Mouse (Mus musculus) G1E (cell line): ENCODE data around the gene Mical3. TPM values are rescaled to one million over a fixed set of nuclear protein-coding genes. Genes with fewer than 3 reads are reported as not detected.

Experiments used
- ATAC-seq: 2 replicates; pipeline ENCODE4 v1.8.0; 2016; ENCODE audit warnings: mild to moderate bottlenecking; ENCODE audit not compliant: insufficient number of reproducible peaks, poor library complexity, low FRiP score, severe bottlenecking; ENCODE audit errors: extremely low read depth
- DNase-seq: peaks from one replicate; pipeline ENCODE4 v3.0.0; 2012; ENCODE audit warnings: low spot score
- H3K27me3 ChIP-seq: 2 replicates; pipeline ENCODE4 v1.6.1; 2012; ENCODE audit warnings: mild to moderate bottlenecking, low read length, inconsistent platforms; ENCODE audit not compliant: insufficient read depth
- H3K36me3 ChIP-seq: replicated peaks from 2 replicates; pipeline ENCODE3; 2012; ENCODE audit warnings: mild to moderate bottlenecking, inconsistent platforms
- H3K4me1 ChIP-seq: 2 replicates; pipeline ENCODE4 v1.6.1; 2012; ENCODE audit warnings: low read depth, low read length, inconsistent platforms, mixed read lengths; ENCODE audit not compliant: insufficient read depth
- H3K4me3 ChIP-seq: 2 replicates; pipeline ENCODE4 v1.5.1; 2012; ENCODE audit warnings: low read depth, mild to moderate bottlenecking, inconsistent platforms, low read length, moderate library complexity, mixed read lengths
- H3K9me3 ChIP-seq: replicated peaks from 2 replicates; pipeline ENCODE4 v1.6.1; 2012; ENCODE audit warnings: inconsistent platforms
- CTCF ChIP-seq: IDR thresholded peaks from 2 replicates; pipeline ENCODE4 v1.5.1; 2012; ENCODE audit warnings: low read depth, low read length, inconsistent platforms, mixed read lengths
- GATA1 ChIP-seq: IDR thresholded peaks from 2 replicates; pipeline ENCODE4 v1.6.1; 2012; ENCODE audit warnings: borderline replicate concordance, low read length, inconsistent platforms, mixed read lengths
- GATA2 ChIP-seq: IDR thresholded peaks from 2 replicates; pipeline ENCODE4 v1.6.1; 2012; ENCODE audit warnings: low read depth, low read length, inconsistent platforms, borderline replicate concordance
- POLR2AphosphoS5 ChIP-seq: IDR thresholded peaks from 2 replicates; pipeline ENCODE4 v1.6.1; 2012; ENCODE audit warnings: low read depth, low read length, inconsistent platforms; ENCODE audit not compliant: insufficient replicate concordance
- TAL1 ChIP-seq: conservative IDR thresholded peaks from 2 replicates; pipeline ENCODE4 v1.6.1; 2012; ENCODE audit warnings: low read depth, low read length, inconsistent platforms, mixed read lengths
- polyA plus RNA-seq: library from polyadenylated mRNA; stranded (reverse); fragments of >175 nt; gene quantifications from 2 replicates; pipeline ENCODE4 v1.2.3, GENCODE M21; 2012
- total RNA-seq, 2 experiments: library from RNA; stranded (forward) in 1 of 2; stranded (reverse) in 1 of 2; fragments of 200-1000 nt in 1 of 2; fragments of >200 nt in 1 of 2; fragmentation: Nextera tagmentation in 1 of 2; gene quantifications; 2 replicates each; pipeline ENCODE4 v1.2.3; 2014 to 2017

The Mical3 gene
- total and polyA plus RNA-seq, 3 experiments: 20.9 to 109 (median 38.1) TPM

DNA sequence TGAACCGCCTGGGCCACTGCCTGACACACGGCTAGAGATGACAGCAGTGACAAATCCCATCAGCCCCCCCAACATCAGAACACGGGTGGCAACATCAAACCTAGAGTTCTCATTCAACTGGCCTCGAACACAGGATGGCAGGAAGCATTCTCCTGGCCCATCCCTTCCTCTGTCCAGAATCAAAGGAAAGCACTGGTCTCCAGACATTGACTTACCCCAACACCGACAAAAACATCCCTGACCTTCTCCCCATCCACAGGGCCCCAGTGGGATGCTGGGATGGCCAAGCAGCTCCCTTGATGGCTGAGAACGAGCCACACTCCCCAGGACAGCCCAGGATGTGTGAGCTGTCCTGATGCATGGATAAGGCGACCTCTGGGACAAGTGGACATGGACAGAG is 57.5 kb downstream of the Mical3 start:
- H3K4me1 ChIP-seq: peaks cover 78% of the 10 kb centered on the region
- TF ChIP-seq GATA2 (no peak), TAL1 (no peak), POLR2AphosphoS5 (no peak)

DNA sequence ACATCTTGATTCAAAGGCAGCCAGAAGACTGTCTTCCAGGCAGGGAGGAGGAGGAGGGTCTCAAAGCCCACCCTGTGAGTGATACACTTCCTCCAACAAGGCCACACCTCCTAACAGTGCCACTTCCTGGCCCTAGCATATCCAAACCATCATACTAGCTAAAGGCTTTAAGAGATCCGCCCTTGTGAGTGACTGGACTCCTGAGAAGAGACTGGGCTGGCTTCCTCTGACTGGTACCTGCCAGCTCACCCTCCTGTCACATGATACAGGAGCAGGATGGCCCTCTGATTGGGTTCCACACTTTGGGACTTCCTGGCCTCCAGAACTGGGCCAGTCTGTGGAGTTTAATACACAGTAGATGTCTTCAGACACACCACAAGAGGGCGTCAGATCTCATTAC is 58.2 kb downstream of the Mical3 start:
- ATAC-seq: no peak
- Histone ChIP-seq H3K36me3 (peaks cover 65% of the 10 kb centered on the region), H3K4me3 (no peak overlapping the region), H3K4me1 (peaks cover 77% of the 10 kb centered on the region), H3K27me3 (no peaks in the 10 kb centered on the region), H3K9me3 (no peaks in the 10 kb centered on the region)
- TF ChIP-seq TAL1 (no peak), GATA2 (no peak), POLR2AphosphoS5 (no peak), GATA1 (no peak), CTCF (no peak)
- no peak for DNase-seq

More for the DNA sequence above, 57.5 kb downstream of the Mical3 start:
- Histone ChIP-seq H3K4me3 (no peak overlapping the region), H3K9me3 (no peaks in the 10 kb centered on the region), H3K27me3 (no peaks in the 10 kb centered on the region), H3K36me3 (peaks cover 65% of the 10 kb centered on the region)
- DNase-seq (no peak), ATAC-seq (no peak)

DNA sequence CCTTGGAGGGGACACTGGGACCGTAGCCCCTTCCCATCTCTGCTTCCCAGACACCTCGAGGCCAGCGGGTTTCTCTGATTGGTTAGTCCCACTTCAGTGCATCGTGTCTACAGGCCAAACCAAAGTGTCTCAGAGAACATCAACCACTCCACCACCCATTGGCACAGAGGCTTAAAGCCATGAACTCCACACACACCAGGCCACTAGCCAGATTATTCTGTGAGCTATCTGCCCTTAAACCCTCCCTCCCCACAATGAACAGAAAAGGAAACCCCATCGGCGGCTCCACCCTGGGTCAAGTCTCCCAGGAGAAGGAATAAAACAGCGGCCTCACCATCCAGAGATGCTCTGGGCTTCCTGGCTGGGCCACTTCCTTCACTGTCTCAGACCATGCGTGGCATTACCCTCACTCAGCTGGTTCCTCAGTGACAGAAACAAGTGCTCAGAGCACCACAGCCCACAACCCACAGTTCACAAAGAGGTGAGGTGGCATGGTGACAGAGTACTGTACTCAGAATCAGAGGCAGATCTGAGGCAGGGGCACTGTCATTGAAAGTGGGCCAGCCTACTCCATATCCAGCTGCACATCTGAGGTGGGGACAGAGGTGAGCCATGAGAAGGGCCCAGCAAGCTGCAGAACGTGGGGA is 60.1 kb downstream of the Mical3 start:
- Histone ChIP-seq H3K36me3 (peaks cover 79% of the 10 kb centered on the region), H3K27me3 (no peaks in the 10 kb centered on the region), H3K4me1 (peaks cover 77% of the 10 kb centered on the region), H3K9me3 (no peaks in the 10 kb centered on the region), H3K4me3 (no peak overlapping the region)
- ATAC-seq: no peak
- DNase-seq: no peak
- TF ChIP-seq GATA2: no peak
- TF ChIP-seq TAL1: no peak

GRCm38 (mm10) chr6:121069156-121069555 is 61.6 kb downstream of the Mical3 start:
- DNase-seq (no peak), ATAC-seq (no peak)
- H3K36me3 ChIP-seq: peaks cover 87% of the 10 kb centered on the region
- TF ChIP-seq GATA2: no peak
- TF ChIP-seq GATA1: no peak
- TF ChIP-seq CTCF: no peak
- no peak for TF ChIP-seq POLR2AphosphoS5
- no peak overlapping the region for H3K4me3 ChIP-seq
- H3K4me1 ChIP-seq: peaks cover 81% of the 10 kb centered on the region
- H3K27me3 ChIP-seq: no peaks in the 10 kb centered on the region
- no peaks in the 10 kb centered on the region for H3K9me3 ChIP-seq

DNA sequence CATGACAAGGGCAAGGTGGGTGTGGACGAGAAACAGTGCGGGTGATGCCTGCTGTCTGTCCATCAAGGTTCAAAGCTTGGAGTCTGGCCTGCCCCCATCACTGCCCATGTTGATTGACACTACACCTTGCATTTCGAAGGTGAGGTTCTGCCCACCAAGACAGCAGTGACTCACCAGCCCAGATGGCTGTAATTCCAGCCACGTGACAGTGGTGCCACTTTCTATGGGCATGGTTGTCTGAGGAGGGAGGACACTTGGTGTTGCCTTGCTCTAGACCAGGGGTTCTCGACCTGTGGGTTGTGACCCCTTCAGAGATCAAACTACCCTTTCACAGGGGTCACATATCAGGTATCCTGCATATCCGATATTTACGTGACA is 62.7 kb downstream of the Mical3 start:
- Histone ChIP-seq H3K36me3 (peaks cover 87% of the 10 kb centered on the region), H3K4me3 (no peak overlapping the region), H3K27me3 (no peaks in the 10 kb centered on the region), H3K4me1 (peaks cover 82% of the 10 kb centered on the region), H3K9me3 (no peaks in the 10 kb centered on the region)
- no peak for TF ChIP-seq CTCF
- ATAC-seq (no peak), DNase-seq (no peak)

GRCm38 (mm10) chr6:121067426-121068086 is 63.2 kb downstream of the Mical3 start:
- Histone ChIP-seq H3K9me3 (no peaks in the 10 kb centered on the region), H3K36me3 (peaks cover 87% of the 10 kb centered on the region), H3K4me1 (peaks cover 81% of the 10 kb centered on the region), H3K4me3 (no peak overlapping the region), H3K27me3 (no peaks in the 10 kb centered on the region)
- no peak for TF ChIP-seq GATA2
- TF ChIP-seq TAL1: no peak
- ATAC-seq: no peak
- DNase-seq: no peak

- DNase-seq (no peak), ATAC-seq (0 out of 2 replicates have a peak, but pooled peaks have one; percentile 15)
- Histone ChIP-seq H3K4me3 (no peak overlapping the region), H3K36me3 (peaks cover 91% of the 10 kb centered on the region), H3K9me3 (no peaks in the 10 kb centered on the region), H3K4me1 (peaks cover 84% of the 10 kb centered on the region), H3K27me3 (no peaks in the 10 kb centered on the region)
- TF ChIP-seq GATA2 (no peak), POLR2AphosphoS5 (no peak), CTCF (no peak), GATA1 (no peak), TAL1 (no peak)
These were observed 64.0 kb downstream of the Mical3 start for GRCm38 (mm10) chr6:121066761-121067160.
